Mouse (Mus musculus) left cerebral cortex, adult 2 months (tissue): ENCODE measurements at regions not wholly inside any gene's neighbourhood (a gene's known extent, or its start where the extent isn't known, plus 50 kb on each side); places are given as distances from the start of the nearest gene placed in this dataset.

Experiments
- DNase-seq, 2 experiments: peaks; one replicate each; pipeline ENCODE4 v3.0.0; 2021 to 2022; ENCODE audit warnings: low spot score in 2 of 2, mixed read lengths in 1 of 2; ENCODE audit errors: extremely low spot score in 1 of 2
- H3K27ac ChIP-seq: fragments of 200-600 bp; 2 replicates; pipeline ENCODE4 v1.8.1; 2022
- H3K4me3 ChIP-seq: fragments of 200-600 bp; 2 replicates; pipeline ENCODE4 v1.8.1; 2022
- CTCF ChIP-seq: fragments of 200-600 bp; IDR thresholded peaks from 2 replicates; pipeline ENCODE4 v1.8.1; 2022; ENCODE audit warnings: antibody characterized with exemption, mild to moderate bottlenecking, moderate library complexity
- intact Hi-C: fragments of 180-260 bp; cut with DNase I; formaldehyde crosslinking; loops from one replicate; pipeline ENCODE4 v1.15.1; 2025

GRCm38 (mm10) chr17:15180223-15180860 lies 139.0 kb upstream of the Gm3448 start:
- no peak for DNase-seq
- H3K4me3 ChIP-seq, result no peak overlapping the region
- intact Hi-C loops, result no loop called here
- no peak overlapping the region for H3K27ac ChIP-seq
- no peak for TF ChIP-seq CTCF

GRCm38 (mm10) chr17:15179411-15179951 lies 138.1 kb upstream of the Gm3448 start:
- H3K4me3 ChIP-seq, result no peak overlapping the region
- no peak overlapping the region for H3K27ac ChIP-seq
- no peak for DNase-seq
- TF ChIP-seq CTCF, result no peak
- intact Hi-C loops, result no loop called here

- H3K27ac ChIP-seq, result no peak overlapping the region
- DNase-seq, result no peak
- TF ChIP-seq CTCF, result no peak
- intact Hi-C loops, result no loop called here
- H3K4me3 ChIP-seq, result no peak overlapping the region
These were observed 136.1 kb upstream of the Gm3448 start for GRCm38 (mm10) chr17:15177390-15177789.

GRCm38 (mm10) chr17:15174354-15174953 lies 133.1 kb upstream of the Gm3448 start:
- Histone ChIP-seq H3K4me3 (no peak overlapping the region), H3K27ac (no peak overlapping the region)
- no peak for DNase-seq
- intact Hi-C loops, result no loop called here
- no peak for TF ChIP-seq CTCF

GRCm38 (mm10) chr17:15167927-15168326 lies 126.6 kb upstream of the Gm3448 start:
- no peak overlapping the region for H3K27ac ChIP-seq
- intact Hi-C loops, result no loop called here
- DNase-seq, result no peak
- TF ChIP-seq CTCF, result no peak
- H3K4me3 ChIP-seq, result no peak overlapping the region

- no peak overlapping the region for H3K4me3 ChIP-seq
- no peak for TF ChIP-seq CTCF
- intact Hi-C loops, result no loop called here
- no peak overlapping the region for H3K27ac ChIP-seq
- DNase-seq, result no peak
These were observed 116.5 kb upstream of the Gm3448 start for GRCm38 (mm10) chr17:15157693-15158333.

- no peak for DNase-seq
- Histone ChIP-seq H3K4me3 (no peak overlapping the region), H3K27ac (no peak overlapping the region)
- intact Hi-C loops, result no loop called here
- TF ChIP-seq CTCF, result no peak
These were observed 111.8 kb upstream of the Gm3448 start for GRCm38 (mm10) chr17:15152996-15153735.

- no peak overlapping the region for H3K4me3 ChIP-seq
- no peak for DNase-seq
- no peak overlapping the region for H3K27ac ChIP-seq
- intact Hi-C loops, result no loop called here
- no peak for TF ChIP-seq CTCF
These were observed 111.1 kb upstream of the Gm3448 start for GRCm38 (mm10) chr17:15152477-15152876.

GRCm38 (mm10) chr17:15151695-15152094 lies 110.4 kb upstream of the Gm3448 start:
- DNase-seq, result no peak
- intact Hi-C loops, result no loop called here

GRCm38 (mm10) chr17:15146607-15147006 lies 105.3 kb upstream of the Gm3448 start:
- TF ChIP-seq CTCF, result no peak
- DNase-seq, result no peak
- no peak overlapping the region for H3K4me3 ChIP-seq
- intact Hi-C loops, result no loop called here
- no peak overlapping the region for H3K27ac ChIP-seq

More at GRCm38 (mm10) chr17:15151695-15152094, 110.4 kb upstream of the Gm3448 start:
- Histone ChIP-seq H3K27ac (no peak overlapping the region), H3K4me3 (no peak overlapping the region)
- no peak for TF ChIP-seq CTCF

GRCm38 (mm10) chr17:15145191-15145968 lies 104.0 kb upstream of the Gm3448 start:
- no peak for TF ChIP-seq CTCF
- intact Hi-C loops, result no loop called here
- no peak for DNase-seq
- Histone ChIP-seq H3K27ac (no peak overlapping the region), H3K4me3 (no peak overlapping the region)
